Mouse (Mus musculus) mouse trophoblast stem cell (cell line): ENCODE data around the gene Ankrd13d.

Experiments used
- in situ Hi-C, 2 experiments: fragments of 300-500 bp; cut with MseI, MboI; formaldehyde crosslinking; loops; 2 replicates in 1 of 2; 3 replicates in 1 of 2; pipeline ENCODE4 v1.15.1; 2025

Ankrd13d gene

DNA sequence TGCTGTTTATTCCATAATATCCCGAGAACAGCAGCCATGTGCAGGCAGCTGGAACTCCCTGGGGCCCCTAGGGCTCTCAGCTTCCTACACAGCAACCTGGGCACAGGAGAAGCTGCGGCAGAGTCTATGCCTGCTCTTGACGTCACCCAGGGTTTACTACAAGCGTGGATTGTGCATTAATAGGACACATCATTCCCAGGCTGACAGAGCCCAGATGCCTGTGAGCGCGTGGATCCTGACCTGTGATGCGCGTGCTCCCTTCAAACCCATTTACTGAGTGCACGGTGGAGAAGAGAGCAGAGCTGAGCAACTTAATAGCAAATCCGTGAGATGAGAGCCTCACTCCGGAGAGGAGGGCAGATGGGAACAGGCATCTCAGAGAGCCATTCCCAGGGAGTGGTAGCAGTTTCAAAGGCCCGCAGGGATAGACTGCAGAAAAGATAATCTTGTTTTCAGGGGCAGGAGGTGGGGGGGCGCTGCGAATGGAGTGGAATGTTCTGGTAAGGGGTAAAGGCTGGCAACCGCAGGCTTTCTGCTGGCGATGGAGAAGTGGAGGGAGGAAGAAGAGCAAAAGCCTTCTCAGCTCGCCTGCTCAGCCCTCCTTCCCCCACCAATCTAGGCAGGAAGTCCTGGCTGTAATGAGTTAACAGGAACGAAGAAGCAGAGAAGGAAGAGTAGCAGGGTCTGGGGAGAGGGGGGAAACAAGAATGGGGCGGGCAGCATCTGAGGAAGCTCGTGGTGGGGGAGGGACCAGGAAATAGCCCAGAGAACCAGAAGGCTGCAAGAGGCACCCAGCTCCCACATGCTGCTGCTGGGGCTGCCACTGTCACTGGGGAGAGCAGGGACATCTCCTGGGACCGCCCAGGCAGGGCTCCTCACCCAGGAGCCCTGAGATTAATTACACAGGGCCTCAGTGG, 19.1 kb upstream of the Ankrd13d start:
- in situ Hi-C loops, result loop anchor here (5.0 kb wide), 2 partner anchors 35 to 40 kb away; partner anchors contain the start of gene Ssh3 (in 1 of the 2)

DNA sequence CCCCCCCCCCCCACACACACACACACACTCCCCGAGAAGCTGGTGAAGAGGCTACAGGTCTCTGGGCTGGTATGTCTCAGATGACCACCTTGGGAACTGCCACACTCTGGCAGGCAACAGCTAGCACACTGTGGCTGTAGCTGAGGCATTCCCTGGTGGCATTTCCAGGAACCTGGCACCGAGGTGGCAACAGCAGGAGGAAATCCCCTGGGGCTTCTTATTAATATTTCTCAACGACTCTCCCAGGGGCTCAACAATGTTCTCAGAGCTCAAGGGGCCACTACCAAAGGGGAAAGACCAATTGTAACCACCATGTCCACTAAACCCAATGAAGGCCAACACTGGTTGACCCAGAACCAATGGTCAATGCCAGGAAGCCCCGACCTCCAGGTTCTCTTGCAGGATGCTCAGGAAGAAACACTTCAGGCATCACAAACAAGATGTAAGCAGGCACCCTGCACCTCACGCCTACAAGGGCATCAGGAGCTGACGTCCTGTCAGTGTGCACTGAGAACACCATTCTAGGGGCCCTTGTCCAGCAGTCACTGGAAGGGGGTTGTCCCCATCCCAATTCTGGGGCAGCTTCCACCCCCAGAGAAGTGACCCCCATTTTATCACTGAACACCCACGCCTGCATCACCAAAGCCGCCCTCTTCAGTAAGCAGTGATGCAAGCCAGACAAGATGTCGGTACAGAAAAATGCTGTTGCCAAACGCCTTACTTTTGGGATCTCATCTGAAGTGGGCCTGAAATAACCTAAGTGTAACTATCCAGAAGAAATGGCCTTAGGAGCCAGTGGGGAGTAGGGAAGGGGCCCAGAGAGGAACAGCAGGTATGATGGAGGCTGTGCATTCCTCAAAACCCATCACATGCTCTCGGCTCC, 18.2 kb upstream of the Ankrd13d start:
- in situ Hi-C loops, result loop anchor here (5.0 kb wide), 2 partner anchors 34 to 39 kb away; partner anchors contain the start of gene Ssh3 (in 1 of the 2)

DNA sequence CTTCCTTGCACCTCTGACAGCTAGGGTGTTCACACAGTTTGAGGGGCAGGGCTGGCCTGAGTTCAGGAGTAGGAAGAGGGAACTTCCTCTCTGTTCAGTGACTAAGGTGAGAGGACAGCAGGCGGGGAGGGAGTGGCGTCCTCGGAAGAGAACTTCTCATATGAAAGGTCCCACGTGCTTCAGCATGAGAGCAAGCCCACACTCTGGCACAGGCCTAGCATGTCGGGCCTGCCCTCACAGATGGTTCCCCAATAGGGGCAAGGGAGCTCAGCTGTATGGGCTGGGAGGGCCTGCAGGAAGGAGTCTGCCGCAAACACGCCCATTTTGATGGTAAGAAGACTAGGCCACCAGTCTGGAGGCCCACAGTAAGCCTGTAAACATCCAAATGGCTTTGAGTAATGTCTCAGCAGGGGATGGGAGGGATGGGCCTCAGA, 17.4 kb upstream of the Ankrd13d start:
- in situ Hi-C loops, result loop anchor here (5.0 kb wide), 2 partner anchors 33 to 38 kb away; partner anchors contain the start of gene Ssh3 (in 1 of the 2)

DNA sequence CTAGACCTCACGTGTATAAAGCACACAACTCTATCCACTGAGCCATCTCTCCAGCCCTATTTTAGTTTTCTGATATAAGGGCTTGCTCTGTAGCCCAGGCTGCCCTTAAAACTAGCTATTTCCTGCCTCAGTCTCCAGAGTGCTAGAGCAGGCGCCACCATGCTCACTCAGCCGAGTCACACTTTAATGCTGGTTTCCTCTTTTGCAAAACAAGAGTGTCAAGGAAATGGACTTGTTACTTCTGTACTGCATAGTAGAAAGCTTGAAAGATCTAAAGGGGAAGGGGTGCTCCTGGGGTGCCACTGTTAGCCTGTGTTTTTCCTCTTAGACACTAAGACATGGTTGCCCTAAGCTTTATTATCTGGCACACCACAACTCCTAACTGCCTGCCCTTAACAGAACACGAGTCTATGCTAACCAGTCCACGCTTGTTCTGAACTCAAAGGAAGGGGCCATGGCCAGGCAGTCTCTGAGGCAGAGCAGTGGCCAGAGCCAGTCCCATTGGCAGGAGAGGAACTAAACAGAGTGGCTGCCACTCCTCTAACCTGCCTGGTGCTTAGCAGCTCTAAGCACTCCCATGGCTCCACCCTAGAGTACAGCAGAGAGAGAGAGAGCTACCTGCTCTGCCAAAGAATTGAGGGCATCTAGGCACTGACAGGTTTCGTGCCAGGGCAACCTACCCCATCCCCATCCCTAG, 16.8 kb upstream of the Ankrd13d start:
- in situ Hi-C loops, result loop anchor here (5.0 kb wide), 2 partner anchors 32 to 37 kb away; partner anchors contain the start of gene Ssh3 (in 1 of the 2)

DNA sequence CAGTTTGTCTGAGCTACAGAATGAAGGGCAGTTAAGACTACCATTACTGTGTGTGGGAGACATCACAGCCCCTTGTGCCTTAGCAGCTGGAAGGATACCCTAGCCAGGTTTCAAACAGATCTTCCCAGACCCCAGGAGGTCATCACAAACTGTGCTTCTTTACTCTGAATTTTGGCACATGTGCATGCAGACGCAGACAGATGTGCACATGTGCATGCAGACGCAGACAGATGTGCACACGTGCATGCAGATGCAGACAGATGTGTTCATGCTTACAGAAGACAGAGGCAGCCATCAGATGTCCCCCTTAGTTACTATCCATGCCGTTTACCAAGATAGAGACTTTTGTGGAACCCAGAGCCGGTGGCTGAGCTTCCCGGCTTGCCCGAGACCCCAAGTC, 16.2 kb upstream of the Ankrd13d start:
- in situ Hi-C loops, result no loop called here

DNA sequence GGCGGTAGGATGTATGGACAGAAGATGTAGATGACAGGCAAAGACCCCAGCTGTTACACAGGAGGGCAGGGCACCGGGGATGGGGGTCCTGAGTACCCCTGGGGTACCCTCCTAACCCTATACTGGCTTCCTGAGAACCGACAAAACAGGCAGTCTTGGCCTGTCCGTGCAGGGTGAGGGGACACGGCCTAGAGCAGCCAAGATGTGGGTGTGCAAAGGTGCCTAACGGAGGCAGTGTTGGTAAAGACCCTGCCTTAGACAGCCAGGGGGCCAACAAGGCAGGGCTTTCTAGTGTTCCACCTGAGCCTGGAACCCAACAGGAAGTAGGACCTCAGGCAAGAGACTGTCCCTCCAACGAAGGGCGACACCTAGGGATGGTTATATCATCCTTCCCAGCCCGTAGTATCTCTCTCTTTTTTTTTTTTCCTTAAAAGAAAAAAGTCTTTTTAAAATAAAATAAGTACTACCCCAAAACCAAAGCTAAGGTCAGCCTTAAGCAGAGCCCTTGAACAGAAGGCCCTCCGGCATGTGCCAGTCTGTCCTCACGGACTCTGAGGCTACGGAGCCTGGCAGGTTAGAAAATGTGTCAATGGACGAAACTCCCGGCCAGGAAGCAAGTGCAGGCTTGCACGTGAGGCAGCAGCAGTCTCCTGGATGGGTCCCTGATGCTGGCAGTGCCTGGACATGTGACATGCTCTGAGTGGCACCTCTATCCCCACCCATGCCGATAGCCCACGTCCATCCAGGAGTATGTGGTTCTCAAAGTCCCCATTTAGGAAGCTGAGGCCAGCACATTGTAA, 15.6 kb upstream of the Ankrd13d start:
- in situ Hi-C loops, result no loop called here

DNA sequence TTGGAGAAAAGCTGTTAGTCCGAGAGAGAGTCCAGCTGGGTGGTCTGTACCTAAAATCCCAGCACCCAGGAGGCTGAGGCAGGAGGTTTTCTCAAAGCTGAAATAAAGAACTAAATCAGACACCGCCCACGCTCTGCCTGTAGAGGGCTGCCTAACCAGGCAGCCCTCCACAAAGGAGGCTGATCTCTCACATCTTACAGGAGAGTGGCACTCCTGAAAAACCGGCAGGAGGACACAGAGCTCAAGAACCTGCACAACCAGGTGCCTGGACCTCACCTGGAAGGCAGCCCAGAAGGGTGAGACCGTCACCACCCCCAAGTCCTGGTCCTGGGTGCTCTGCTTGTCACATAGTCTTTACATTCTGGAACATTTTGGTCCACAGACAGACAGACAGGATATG, 14.9 kb upstream of the Ankrd13d start:
- in situ Hi-C loops, result no loop called here

DNA sequence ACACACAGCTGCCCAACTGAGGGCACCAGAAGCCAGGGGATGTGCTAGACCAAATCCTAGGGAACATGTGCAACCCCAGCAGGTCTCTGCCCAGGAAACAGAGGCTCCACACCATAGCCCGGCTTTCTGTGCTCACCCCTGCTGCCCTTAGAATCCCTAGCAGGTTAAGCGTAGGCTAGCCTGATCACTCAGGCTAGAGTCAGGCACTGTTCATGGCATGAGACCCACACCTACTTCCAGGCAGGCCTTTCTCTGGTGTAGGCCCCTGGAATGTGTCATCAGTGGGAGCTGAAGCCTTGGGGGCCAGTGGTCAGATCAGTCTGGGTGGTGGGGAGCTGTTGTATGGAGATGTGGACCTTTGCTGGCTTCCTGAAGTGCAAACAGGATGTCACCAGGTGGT, 13.7 kb upstream of the Ankrd13d start:
- in situ Hi-C loops, result no loop called here

DNA sequence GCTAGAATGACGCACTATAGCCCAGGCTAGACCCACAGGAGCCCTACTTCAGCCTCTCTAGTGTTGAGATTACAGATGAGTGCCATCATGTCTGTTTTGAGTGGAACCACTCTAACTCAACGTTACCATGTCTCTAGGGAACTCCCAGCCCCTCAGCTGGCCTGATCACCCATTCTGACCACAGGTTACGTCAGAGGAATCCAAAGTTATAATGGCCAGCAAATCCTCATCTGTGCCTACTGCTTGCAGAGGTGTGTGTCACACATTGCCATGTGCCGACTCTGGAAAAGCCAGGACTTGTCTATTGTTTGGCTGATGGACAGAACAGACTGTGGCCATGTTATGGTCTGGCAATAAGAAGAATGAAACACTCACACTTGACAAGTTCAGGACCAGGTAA, 12.5 kb upstream of the Ankrd13d start:
- in situ Hi-C loops, result no loop called here

DNA sequence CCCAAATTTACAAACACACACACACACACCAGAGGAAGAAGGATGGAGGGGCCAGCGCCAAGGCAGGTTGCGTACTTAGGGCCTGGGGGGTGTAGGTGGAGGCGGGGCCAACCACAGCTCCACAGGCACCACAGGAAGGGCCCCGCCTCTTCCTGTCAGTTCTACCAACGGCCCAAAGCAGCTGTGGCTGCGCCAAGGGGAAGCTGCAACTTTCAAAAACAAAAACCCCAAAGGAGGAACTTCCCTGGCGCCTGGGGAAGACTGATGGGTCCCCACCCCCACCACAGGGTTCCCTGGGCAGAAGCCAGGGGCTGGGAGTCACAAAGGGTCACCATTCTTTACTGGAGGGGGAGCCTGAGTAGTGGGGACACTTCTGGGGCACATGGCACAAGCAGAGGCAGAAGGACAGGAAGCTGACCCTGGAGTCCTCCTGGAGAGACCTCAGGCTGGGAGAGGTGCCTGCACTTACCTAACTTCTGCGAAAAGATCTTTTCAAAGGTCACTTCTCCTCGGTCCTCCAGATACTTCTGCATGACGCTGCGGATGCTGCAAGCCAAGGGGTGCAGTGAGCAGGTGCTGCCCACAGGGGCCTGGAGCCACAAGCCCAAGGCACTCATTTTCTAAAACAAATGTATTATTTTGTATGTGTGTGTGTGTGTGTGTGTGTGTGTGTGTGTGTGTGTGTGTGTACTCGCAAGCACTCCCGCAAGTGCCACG, 11.6 kb upstream of the Ankrd13d start:
- in situ Hi-C loops, result no loop called here

DNA sequence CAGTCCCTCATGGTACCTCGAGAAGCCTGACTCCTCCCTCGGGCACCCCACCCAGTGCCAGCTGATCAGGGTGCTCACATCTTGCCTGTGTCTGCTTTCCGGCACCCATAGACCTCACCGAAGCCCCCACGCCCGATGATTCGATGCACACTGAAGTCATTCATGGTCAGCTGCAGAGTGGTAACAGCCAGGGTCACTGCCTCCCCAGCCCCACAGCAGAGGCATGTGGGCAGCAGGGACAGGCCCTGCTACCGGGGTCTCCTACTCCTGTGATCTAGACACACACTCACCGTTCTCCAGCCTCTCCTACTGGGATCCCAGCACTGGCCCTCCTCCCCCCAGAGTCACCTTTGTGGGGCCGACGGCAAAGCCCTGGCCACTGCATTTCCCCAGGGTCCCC, 8.2 kb upstream of the Ankrd13d start:
- in situ Hi-C loops, result no loop called here

DNA sequence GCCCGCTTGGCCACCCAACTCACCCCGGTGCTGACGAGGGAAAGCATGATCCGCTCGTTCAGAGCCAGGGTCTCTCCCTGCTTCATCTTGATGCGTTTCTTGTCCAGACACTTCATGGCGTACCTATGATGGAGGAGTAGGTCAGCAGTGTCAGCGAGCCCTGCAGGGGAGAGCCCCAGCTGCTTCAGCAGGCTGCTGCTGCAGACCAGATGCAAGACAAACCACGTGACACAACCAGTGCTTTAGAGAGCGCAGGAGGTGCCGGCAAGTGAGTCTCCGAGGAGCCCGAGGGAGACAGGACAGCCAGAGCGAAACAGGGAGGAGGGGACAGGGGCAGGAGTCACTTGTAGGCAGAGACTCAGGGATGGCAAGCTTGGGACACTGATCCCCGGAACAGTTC, 7.8 kb upstream of the Ankrd13d start:
- in situ Hi-C loops, result no loop called here

DNA sequence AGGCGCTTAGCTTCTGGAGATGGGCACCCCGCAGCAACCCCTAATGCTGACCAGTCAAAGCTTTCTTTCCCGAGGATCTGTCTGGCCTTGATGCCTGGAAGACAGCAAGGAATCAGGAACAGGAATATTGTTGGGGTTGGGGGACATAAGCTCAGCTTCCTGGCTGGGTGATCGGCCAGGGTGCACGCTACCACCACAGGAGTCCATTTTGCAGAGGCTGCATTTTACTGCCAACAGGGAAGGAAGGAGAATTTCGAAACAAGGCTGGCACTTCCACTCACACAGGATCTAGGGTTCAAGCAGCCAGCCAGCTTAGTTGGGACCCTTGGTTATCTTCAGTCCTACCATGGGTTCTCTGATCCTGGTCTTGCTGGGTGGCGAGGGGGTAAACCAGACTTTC, 716 bp upstream of the Ankrd13d start:
- in situ Hi-C loops, result no loop called here

DNA sequence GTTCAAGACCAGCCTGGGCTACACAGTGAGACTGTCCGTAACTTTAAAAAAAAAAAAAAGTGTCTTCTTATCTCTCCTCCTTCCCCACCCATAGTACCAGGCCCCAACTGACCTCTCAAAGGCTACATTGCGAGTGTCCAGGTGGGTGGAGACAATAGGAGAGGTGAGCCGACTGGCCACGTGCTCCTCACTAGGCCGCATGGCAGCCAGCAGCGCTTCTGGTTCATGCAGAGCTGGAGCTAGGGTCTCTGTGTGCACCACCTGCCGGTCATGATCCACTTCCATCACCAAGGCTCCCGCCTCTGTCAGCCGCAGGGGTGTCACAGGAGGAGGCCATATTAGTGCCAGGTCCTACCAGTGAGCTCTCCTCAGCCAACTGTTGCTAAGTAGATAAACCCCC, 2.5 kb downstream of the Ankrd13d start:
- in situ Hi-C loops, result no loop called here

DNA sequence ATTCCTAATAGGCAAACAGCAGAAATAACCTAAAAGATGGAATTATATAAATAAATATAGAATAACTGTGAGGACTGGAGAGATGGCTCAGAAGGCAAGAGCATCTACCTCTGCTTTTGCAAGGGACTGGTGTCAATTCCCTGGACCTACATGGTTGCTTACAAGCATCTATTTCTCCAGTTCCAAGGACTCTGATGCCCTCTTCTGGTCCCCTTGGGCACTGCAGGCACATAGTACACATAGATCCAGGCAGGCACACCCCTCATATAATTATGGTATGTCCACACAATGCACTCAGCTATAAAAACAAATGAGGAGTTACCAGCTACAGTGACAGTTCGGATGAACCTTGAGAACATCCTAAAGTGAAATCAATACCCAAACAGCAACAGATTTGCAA, 3.5 kb downstream of the Ankrd13d start:
- in situ Hi-C loops, result no loop called here

DNA sequence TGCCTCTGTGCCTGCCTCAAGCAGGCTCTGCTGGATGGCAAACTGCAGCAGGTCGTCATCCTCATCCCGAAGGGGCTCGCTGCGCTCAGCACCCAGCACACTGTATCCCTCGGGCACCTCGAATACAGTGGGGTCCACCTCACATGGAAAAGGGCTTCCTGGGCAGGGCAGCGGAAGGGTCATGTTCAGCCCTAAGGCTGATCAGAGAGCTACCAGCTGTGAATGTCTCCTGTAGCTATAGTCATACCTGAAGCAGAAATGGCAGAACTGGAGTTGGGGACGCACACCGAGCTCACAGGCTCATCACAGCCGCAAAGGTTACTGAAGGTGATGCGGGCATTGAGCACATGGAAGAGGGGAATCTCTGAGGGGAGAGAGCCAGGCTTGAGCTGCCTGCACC, 12.0 kb downstream of the Ankrd13d start:
- in situ Hi-C loops, result no loop called here

DNA sequence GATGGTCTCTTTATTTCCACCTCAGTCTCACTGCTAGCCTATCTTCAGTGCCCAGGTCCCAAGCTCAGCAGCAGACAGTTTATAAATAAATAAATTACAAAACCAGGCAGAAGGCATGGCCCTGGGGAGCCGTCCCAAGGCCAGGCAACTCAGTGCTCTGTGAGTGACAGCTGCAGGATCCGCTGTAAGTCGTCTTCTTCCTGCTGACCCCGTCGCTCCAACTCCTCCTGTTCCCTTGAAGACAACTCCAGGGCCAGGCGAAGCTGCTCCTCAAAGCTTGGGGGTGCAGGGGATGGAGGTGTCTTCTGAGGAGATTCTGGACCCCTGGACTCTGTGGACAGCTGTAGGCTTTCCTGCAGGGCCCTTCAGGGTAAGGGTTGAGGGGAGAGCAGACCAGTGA, 12.8 kb downstream of the Ankrd13d start:
- in situ Hi-C loops, result no loop called here

DNA sequence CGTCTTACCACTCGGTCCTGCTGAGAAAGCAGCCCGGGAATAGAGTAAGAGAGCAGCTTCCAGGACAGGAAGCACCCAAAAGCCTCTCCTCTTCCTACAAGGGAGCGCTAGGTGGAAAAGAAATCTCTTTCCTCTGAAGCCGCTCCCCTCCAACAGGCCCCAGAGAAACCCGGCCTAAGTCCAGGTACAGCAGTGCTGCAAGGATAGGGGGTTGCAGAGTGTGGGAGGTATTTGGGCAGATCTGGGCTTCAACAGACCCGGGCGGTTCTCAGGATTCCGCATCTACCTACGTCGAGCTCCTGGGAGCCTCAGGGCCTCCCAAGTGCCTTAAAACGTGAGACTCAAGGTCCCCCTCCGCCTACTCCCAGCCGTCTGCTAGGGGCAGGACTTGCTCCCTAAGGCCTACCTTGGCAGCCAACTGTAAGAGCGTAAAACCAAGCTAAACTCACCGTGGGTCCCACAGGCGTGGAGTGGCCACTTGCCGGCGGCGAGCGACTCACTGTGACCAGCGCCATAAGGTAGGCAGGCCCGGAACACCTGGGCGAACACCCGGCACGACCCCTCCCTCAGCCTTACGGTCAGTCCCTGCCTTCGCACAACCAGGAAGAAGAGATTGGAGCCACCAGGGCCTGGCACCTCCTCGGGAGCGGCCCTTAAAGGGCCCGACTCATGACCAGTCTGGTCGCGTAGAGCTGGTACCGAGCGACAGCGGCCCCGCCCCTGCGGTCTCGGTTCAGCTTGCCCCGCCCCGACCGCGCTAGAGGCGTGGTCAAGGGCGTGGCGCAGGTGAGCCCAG, 14.2 kb downstream of the Ankrd13d start, which contains the start of gene Ssh3:
Gene Ssh3 (minus strand): TSS at position 615 of the 796 bp plus-strand sequence.
- in situ Hi-C loops, result loop anchor here in 1 of 2 experiments (5.0 kb wide), 1 partner anchor 34 kb away; no protein-coding TSS in a partner anchor

DNA sequence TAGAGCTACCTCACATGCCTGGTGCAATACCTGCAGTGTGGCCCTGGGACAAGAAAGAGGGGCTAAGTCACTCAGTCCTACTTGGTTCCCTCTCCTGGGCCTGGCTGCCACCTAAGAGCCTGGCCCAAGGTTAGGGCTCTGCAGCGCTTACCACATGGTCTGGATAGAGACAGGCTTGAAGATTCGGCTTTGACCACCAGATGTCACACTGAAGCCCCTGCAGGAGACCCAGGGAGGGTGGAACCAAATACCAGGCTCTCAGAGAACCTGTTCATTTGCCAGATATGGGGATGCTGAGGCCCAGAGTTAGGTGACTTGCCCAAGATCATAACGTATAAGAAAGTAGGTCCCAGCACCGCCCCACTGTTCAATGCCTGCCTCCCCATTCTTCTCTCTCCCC, 17.0 kb downstream of the Ankrd13d start:
- in situ Hi-C loops, result loop anchor here in 1 of 2 experiments (5.0 kb wide), 1 partner anchor 36 kb away; no protein-coding TSS in a partner anchor
